Mouse (Mus musculus): ENCODE results near the gene Tmem258.
A peak's percentile ranks its signal among the peaks of the same experiment; 100 is the strongest.

The Tmem258 gene

DNA sequence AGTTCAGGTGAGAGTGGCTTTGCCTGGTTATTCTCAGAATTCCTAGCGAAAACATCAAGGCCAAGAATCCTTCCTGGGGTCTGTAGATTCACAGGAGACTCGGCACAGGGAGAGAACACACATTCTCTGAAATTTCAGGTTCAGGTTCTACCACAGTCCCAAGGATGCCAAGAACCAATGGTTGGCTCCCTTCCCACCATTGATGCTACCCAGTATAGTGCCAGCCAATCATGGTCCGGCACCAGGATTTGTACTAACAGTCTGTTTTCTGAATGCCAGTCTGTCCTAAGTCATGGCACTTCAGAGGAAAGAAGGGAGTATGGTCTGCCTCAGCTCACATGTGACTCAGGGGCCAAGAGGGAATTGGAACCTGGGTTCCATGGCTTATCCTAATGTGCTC, 17.9 kb upstream of the Tmem258 start:
- DNase-seq: no peak

DNA sequence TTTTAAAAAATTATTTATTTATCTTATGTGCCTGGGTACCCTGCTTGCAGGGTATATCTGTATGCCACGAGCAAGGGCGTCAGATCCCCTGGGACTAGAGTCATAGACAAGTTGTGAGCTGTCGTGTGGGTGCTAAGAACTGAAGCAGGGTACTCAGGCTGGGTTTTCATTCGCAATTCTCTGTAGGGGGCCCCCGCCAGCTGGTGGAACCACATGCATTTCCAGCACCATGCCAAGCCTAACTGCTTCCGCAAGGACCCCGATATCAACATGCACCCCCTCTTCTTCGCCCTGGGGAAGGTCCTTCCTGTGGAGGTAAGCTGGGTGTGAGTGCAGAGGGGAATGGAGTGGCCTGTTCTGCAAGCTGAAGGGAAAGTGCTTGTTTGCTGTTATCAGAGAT, 17.2 kb upstream of the Tmem258 start:
- no peak for DNase-seq

DNA sequence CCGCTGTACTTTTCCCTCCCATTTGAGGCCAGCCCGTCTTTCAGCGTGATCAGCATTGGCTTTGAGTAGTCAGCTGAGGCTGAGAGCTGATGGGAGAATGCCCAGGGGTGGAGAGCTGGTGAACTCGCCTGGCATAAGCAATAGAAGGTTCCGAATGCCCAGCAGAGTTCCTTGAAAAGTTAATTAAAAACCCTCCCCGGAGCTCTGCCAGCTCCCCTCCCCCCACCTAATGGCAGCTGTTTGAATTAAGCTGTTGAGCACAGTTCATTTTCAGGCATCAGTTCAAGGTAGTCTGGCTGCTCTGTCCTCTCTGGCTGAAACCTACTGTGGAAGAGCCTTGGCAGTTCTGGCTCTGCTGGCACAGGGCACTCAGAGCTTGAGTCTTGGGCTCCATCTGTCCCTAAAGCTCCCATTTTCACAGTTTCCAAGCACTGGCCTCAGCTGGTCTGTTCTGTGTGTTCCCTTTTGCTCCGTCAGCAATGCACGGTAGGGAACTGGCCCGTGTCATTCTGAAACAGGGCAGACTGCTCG, 15.5 kb upstream of the Tmem258 start:
- peak; percentile 70 for DNase-seq

DNA sequence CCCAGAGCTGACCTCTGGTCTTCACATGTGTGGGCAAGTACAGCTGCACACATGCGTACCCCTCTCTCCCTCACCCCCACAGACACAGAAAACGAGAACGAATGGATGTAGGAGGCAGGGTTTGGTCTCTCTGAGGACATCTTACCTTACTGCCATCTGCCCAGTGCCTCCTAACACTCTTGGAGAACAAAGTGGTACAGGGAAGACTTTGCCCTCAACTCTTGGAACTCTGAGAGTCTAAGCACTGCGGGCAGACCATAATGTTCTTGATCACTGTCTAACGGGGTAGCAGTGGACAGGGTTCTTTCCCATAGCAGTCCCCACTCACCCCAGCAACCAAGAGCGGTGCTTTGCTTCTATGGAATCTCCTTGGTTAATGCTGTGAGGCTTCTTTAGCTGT, 14.8 kb upstream of the Tmem258 start:
- no peak for DNase-seq

DNA sequence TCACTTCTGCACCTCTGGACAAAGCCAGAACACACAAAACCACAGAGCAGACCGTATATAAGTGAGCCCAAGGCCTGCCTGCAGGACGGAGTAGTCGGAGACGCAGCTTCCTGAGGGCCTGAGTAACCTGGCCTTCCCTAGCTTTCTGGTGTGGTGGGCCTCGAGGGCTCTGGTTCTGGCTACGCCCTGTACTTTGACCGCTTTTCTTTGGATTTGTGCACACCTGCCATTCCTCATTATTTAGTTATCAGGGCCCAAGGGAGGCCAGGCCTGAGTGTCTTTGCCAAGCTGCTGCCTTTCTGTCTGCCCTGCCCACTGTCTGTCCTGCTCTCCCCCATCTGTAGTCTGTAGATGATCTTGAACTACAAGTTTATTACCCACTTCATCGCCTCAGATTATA, 13.9 kb upstream of the Tmem258 start:
- DNase-seq: no peak

DNA sequence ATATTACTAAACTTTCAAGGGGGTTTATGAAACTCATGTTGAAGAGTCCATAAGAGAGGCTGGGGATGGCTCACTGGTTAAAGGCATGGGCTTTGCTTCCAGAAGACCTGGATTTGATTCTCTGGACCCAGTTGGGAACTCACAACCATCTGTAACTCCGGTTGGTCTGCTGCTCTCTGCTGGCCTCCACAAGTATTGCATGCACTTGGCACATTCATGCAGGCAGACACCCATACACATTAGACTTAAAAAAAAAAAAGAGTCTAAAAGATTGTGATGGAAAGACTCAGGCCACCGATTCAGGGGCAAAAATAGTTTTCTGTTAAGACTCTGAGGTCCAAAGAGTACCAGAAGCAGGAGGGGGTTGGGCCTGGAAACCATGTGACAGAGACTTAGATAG, 13.0 kb upstream of the Tmem258 start:
- DNase-seq: peak; percentile 56

DNA sequence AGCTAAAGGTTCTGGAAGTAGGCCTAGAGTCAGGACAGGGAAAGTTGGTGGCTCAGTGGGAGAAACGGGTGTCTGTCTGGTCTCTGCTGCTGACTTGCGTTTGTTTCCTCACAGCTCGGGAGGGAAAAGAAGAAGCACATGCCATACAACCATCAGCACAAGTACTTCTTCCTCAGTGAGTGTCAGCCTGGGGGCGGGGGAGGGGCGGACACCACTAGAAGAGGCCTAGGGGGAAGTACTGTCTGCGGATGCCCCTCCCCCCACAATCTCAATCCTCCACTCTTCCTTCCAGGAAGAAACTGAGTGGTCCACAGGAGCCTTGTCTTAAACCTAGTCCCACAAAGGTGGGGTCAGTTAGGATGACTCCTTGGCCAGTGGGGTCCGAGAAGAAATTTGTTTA, 12.5 kb upstream of the Tmem258 start:
- no peak for DNase-seq

DNA sequence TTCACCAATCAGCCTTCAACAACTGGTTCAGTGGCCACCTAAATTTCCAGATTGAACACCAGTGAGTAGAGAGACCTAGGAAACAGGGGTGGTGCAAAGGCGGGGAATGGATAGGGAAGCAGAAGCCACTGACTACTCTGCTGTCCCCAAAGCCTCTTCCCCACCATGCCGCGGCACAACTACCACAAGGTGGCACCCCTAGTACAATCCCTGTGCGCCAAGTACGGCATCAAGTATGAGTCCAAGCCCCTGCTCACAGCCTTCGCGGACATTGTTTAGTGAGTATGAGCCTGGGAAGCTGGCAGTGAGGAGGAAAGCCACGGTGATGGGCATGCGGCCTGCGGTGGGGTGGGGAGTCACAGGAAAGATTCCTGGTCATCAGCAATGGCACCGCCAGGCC, 9.5 kb upstream of the Tmem258 start:
- no peak for DNase-seq

DNA sequence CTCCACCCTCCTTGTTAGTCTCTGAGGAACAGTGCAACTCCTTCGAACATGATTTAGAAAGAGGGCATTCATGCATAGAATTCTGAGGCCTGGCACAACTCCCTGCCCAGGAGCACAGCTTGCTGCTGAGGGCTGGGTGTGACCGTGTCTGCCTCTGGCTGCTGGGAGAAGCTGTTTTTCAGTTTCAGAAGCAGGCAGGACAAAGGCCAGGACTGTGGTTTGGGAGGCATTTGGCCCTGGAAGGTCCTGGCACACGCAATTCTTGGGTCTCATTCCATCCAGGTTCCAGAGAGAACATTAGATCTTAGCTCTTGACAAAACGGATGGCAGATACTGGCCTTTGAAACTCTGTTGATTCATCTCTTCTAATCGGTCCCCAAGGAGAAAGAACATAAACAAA, 8.6 kb upstream of the Tmem258 start:
- DNase-seq: no peak

DNA sequence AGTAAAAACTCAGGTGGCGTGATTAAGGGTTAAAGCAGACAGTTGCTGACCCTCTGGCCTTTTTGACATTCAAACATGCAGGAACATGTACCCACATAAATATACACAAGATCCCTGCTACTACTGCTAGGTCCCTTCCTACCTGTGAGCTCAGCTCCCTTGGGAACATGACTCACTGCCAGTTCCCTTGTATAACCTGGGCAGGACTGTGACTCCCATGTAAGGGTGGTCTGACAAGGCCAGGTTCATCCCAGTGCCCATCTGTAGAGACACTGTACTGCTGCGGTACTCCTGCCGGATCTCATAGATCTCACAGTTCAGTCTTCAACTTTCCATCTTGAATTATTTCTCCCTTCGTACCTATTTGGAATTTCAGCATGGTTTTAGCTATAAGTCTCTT, 6.7 kb upstream of the Tmem258 start:
- no peak for DNase-seq

DNA sequence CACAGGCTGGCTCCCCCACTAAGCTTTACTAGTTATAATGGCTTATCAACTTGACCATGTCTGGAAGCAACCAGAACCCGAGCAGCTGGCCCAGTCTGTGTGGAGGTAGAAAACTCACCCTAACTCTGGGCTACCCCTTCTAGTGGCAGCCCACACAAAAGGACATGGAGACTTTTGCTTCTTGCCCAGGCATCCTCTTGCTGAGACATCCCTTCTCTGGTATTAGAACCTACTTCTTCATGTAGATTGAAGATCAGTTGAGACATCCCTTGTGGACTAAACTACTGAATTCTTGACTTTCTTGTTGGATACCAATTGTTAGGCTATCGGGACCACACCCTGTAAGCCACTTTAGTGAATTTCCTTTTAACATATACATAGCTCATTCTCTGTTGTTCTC, 5.5 kb upstream of the Tmem258 start:
- DNase-seq: no peak

DNA sequence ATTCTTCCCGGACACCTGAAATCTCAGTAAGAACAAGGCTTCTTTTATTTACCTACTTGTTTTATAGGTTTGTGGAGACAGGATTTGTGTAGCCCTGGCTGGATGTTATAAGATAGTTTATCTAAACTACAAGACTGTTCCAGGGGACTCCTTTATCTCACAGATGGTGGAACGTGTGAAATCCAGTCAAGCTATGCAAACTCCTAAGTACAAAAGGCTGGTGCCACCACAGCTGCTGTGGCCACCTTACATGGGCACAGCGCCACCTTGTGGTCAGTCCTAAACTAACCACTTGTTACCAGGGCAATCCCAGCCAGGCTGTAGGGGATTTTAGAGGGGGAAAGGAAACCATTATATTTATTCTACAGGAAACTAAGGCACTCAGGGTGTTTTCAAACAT, 5.1 kb upstream of the Tmem258 start:
- peak; percentile 76 for DNase-seq

DNA sequence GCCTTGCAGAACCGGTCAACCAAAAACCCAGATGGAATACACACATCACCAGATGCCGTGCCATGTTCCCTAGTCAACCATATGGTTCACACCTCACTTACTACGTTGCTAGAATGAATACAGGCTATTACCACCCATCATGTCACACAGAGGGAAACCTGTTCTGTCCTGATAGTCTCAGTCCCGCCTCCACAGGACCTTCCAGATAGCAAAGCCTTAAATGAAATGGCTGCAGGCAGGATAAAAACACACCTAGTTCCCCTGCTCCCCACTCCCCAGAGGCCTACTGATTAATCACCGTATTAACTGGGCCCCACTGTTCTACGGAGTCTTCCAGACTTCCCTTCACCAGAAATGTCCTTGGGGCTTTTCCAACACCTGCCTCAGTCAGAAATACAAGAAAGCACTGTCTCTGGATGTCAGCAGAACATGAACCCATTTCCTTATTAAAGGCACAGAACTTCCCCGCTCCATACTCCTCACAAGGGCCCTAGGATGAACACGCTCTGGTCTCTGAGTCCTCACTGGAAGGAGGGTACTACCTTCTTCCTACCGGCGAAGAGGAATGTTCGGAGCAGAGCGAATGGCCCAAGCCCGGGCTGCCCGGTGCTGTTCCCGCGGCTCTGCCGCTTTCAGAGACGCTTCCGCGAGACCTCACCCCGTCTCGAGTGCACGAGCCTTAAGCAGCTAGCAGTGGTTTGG, 517 bp upstream of the Tmem258 start:
- DNase-seq: no peak

DNA sequence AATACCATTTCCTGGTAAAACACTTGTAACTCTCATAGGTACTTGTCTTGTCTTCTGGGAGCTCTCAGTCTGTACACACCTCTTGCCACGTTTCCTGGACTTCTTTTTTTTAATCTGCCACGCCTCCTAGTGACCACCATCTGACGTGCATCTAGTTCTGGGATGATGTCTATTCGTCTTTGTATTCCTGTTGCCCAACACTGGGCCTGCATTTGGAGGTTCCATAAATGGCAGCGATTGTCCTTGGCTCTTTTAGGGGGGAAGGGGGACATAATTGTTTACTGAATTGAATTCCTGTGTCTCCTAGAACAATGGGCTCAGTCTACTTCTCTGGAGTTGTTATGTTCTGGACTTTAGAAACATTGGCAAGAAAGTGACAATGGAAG, 795 bp downstream of the Tmem258 start:
- peak; percentile 57 for DNase-seq

DNA sequence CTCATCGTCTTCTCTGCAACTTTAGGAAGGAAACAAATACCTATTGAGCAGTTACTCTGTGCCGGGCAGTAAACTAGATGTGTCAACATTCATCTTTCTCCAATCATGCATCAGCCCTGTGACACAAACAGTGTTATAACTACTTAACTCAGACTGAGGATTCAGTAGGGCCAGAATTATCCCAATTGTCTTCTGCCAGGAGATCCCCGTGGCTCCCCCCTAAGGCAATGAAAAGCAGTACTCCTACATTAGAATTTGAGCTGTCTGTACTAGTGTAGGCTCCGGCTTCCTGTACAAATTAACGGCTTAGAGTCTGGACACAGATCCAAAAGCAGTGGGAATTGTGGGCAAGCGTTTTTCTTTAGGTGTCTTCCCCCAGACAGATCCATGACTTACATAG, 1.2 kb downstream of the Tmem258 start:
- no peak for DNase-seq

DNA sequence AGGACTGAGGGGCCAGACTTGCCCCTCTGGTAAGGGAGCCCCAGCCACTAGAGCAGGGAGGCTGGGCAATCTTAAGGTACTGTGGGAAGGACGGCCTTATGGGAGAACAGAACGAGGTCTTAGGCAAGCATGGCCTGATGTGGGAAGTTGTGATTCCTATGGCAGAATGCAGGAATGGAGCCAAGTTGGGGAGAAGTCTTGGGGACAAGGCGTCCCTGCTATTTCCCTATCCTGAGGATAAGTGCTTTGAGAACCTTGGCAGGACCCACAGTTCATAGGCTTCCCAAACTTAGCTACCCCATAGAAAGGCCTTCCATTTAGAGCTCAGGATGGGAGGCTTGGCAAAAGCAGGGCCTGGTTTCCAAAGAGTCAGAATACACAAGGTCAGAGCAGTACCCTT, 5.0 kb downstream of the Tmem258 start:
- no peak for DNase-seq

DNA sequence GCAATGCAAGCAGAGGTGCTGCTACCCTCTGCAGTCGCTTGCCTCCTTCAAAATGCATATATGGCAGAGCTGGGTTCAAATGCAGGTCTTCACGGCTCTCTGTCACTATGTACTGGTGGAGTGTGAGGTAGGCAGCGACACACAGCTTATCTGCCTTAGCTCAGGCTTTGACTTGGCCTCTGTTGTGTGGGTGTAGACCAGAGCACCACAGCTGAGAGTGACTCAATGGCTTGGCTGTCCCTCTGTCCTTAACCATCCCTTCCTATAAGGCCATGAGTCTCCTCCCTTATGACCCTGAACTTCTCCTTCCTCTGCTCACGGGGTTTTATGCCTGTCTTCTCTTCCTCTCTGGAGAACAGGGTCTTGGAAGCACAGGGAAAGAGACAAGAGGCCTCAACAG, 7.1 kb downstream of the Tmem258 start:
- no peak for DNase-seq

DNA sequence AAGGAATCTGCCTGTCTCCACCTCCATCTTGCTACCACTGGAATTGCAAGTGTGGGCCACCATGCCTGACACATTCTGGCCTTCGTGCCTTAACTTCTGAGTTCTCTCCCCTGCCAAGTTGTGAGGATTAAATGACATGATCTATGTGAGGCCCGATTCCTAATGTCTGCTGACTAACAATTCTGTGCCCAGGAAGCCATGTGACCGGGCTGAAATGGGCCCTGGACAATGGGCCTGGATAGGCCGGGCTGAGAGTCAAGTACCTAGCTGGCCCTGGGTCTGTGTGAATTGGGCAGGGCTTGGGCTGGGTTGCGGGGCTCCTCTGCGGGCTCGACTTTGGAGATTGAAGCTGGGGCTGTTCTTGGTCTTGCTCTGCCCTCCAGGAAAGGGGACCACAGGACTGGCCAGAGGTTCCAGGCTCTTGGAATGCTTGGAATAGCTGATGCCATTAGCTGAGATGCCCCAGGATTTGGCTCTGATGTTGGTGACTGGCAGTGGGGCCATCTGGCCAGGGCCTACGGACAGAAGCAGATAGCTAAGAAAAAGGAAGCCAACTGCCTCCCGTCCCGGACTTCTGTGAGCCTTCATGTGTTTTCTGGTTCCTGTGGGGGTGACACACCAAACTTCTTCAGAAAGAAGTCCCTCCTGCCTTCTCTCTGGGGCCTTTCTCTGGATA, 10.1 kb downstream of the Tmem258 start:
- DNase-seq: no peak

DNA sequence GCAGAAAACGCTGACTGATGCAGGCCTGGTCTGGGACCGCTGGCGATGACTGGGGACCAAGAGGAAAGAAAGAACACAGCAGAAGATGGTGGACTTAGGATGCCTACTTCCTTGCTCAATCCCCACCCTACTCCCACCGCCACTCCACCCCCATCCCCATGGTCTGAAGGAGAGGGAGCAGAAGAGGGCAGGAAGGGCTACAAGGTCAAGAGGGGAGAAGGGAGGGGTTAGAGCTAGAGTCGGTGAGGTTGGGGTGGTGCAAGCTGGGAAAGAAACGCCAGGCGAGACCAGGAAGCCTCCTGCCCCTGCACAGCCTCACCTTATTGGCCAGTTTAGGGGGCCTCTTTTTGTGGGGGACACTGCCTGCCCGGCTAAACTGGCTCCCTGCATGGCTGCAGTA, 12.3 kb downstream of the Tmem258 start:
- DNase-seq: no peak

DNA sequence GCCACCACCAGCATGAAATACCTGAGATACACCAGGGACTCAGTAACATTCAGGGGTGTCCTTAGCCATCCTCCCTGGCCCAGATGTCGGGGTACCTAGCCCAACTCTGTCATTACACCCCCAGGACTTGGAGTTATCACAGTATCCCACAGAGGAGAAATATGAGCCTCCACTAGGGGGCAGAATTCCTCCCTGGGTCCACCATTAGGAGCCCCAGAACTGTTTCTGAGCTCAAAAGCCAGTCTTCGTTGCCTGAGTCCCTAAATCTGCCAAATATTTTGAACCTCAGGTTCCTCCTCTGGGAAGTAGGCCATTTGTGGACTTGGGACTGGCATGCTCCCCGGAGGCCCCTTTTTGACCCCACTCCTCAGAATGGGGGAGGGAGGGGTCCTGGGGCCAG, 15.3 kb downstream of the Tmem258 start:
- peak; percentile 51 for DNase-seq

DNA sequence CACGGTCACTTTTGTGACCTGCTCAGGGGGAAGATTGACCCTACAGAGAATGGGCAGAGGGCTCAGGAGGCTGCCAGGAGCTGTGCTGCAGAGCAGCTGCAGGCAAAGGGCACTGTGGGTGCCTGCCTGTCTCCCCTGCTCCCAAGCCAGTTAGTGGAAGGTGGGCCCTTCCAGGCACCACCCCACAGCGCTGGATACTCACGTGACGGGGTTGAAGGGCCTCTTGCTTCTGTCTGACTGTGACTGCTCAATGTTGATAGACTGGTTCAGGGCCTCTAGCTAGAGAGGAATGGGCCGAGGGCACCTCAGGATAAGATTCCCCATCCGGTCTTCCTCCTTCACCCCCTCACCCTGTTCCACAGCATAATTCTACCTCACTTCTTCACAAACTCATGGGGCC, 15.8 kb downstream of the Tmem258 start:
- no peak for DNase-seq

DNA sequence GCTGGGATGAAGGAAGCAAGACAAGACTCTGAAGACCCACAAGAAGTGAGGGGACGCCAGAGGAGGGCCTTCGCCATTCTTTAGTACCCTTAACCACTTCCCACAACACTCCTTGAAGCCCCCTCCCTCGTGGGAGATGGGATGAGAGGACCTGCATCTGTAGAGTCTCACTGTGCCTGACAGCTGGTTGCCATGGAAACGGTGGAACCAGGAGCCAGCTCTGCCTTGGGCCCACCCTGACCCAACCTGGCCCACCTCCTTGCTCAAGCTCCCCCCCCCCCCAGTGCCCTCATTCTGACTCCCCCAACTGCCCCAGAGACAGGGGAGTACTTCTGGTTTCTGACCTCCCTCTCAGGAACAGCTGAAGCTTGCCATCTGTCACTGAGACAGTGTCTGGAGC, 17.8 kb downstream of the Tmem258 start:
- DNase-seq: no peak

DNA sequence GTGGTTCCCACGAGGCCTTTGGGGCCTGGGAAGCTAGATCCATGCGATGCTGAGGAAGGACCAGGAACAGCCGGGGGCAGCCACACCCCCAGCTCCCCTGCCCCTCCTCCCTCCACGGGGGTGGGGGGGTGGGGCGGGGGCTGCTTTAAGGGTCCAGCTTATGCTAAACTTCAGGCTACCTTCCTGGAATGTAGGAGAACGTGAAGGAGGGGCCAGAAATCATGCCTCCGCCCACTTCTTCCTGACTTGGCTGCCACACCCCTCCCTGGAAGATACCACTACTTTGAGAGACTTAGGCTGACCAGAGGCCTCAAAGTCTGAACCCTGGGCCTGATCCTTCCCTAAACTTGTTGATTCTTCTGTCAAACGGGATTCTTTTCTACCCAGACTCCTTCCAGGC, 18.8 kb downstream of the Tmem258 start:
- no peak for DNase-seq

DNA sequence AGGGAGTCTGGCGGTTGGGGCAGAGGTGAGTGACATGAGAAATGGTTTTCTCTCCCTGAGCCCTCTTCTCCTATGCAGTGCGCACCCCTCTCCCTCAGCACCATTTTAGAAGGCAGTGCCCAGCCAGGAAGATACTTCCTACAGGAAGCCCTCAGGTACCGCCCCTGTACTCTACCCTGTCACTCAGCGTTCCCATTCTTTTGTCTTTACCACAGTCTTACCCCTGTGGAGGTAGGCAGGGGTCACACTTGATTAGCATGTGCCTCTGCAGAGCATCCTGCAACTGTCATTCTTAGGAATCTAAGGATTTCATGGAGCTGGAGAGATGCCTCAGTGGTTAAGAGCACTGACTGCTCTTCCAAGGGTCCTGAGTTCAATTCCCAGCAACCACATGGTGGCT, 19.7 kb downstream of the Tmem258 start:
- no peak for DNase-seq
